Mouse (Mus musculus) liver, postnatal 0 days (tissue): ENCODE measurements around the gene Ampd3. TPM values are rescaled to one million over a fixed set of nuclear protein-coding genes. Genes with fewer than 3 reads are reported as not detected.

ENCODE experiments used
- ATAC-seq: fragments of 200-750 bp; cut with Nextera tagmentation; 2 replicates; pipeline ENCODE4 v1.8.0; 2017; ENCODE audit warnings: mild to moderate bottlenecking, moderate library complexity
- DNase-seq: peaks from one replicate; pipeline ENCODE4 v3.0.0-alpha.2; 2016
- H3K27ac ChIP-seq: fragments of 300-500 bp; sonication (generic); 2 replicates; pipeline ENCODE4 v1.5.1; 2014; ENCODE audit warnings: antibody characterized with exemption, moderate library complexity, mild to moderate bottlenecking, low read depth
- H3K27me3 ChIP-seq: fragments of 300-500 bp; sonication (generic); 2 replicates; pipeline ENCODE4 v1.6.1; 2014; ENCODE audit warnings: low read length, control low read depth, mixed read lengths; ENCODE audit not compliant: insufficient read depth
- H3K36me3 ChIP-seq: fragments of 300-500 bp; sonication (generic); replicated peaks from 2 replicates; pipeline ENCODE4 v1.6.1; 2014; ENCODE audit warnings: mild to moderate bottlenecking, control low read depth, low read length, moderate library complexity, mixed read lengths; ENCODE audit not compliant: insufficient read depth
- H3K4me1 ChIP-seq: fragments of 300-500 bp; sonication (generic); 2 replicates; pipeline ENCODE4 v1.6.1; 2014; ENCODE audit warnings: antibody characterized with exemption, mild to moderate bottlenecking, control low read depth; ENCODE audit not compliant: insufficient read depth
- H3K4me2 ChIP-seq: fragments of 300-500 bp; sonication (generic); 2 replicates; pipeline ENCODE4 v1.6.1; 2014; ENCODE audit warnings: low read depth, mild to moderate bottlenecking, low read length, moderate library complexity, mixed read lengths
- H3K4me3 ChIP-seq: fragments of 300-500 bp; sonication (generic); 2 replicates; pipeline ENCODE4 v1.5.1; 2014; ENCODE audit warnings: low read depth, low read length
- H3K9ac ChIP-seq: fragments of 300-500 bp; sonication (generic); replicated peaks from 2 replicates; pipeline ENCODE4 v1.6.1; 2014; ENCODE audit warnings: mild to moderate bottlenecking, moderate library complexity
- H3K9me3 ChIP-seq: fragments of 300-500 bp; sonication (generic); 2 replicates; pipeline ENCODE4 v1.6.1; 2016; ENCODE audit warnings: mild to moderate bottlenecking, control low read depth, low read length, mixed read lengths
- CTCF ChIP-seq: sonication (generic); IDR thresholded peaks from 2 replicates; pipeline ENCODE4 v1.5.1; 2016; ENCODE audit warnings: antibody characterized with exemption, low read depth
- EP300 ChIP-seq: IDR thresholded peaks from 2 replicates; pipeline ENCODE4 v1.6.1; 2016; ENCODE audit warnings: antibody characterized with exemption, low read depth, mild to moderate bottlenecking
- WGBS: fragments of 180-500 bp; shearing (Covaris S2); extraction: QIAGEN DNeasy Blood & Tissue Kit; methylation state at CpG from one replicate; pipeline ENCODE4 v1.1.7; 2014; ENCODE audit not compliant: insufficient replicate concordance; 5-methylcytosine and 5-hydroxymethylcytosine counted together
- polyA plus RNA-seq: library from polyadenylated mRNA; unstranded; fragments of >200 nt; fragmentation: Nextera tagmentation; extraction: Ambion mirVana; gene quantifications from 2 replicates; pipeline ENCODE4 v1.2.1, GENCODE M21; 2015

The Ampd3 gene
- polyA plus RNA-seq, 1 experiment from 2014 or later, result 16.6 TPM

DNA sequence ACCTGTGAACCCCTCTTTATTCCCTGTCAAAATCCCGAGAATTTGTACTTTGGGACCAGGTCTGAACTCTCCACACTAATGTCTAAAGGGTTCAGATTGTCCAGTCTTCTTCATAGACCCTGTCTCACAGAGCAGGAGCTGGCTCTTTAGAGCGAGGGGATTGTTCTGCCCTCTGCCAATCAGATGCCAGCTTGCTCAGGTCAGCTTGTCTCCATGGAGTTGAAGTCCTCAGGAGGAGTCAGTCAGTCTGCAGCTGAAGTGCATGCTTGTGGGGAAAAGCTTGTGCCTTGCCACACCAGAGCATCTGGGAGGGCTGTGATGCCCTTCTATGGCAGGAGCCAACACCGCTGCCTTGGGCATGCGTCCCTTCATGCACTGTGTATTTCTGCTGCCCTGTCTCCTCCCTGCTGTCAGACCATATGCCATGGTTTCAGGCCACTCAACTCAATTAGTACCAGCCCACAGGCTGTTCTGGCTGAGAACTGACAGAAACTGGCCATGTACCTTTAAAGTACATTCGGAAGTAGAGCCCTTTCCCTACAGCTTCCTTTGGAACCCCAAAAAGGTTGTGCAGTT is 5.3 kb upstream of the Ampd3 start:
- Histone ChIP-seq H3K4me1 (no peaks in the 10 kb centered on the region), H3K4me3 (no peak overlapping the region), H3K27ac (no peak overlapping the region), H3K36me3 (no peaks in the 10 kb centered on the region), H3K27me3 (no peaks in the 10 kb centered on the region), H3K9me3 (no peaks in the 10 kb centered on the region), H3K4me2 (no peak overlapping the region), H3K9ac (no peak overlapping the region)
- ATAC-seq, result no peak
- WGBS, result 79% methylated on average over 5 of the region's 5 CpGs
- TF ChIP-seq CTCF, result no peak
- no peak for DNase-seq

DNA sequence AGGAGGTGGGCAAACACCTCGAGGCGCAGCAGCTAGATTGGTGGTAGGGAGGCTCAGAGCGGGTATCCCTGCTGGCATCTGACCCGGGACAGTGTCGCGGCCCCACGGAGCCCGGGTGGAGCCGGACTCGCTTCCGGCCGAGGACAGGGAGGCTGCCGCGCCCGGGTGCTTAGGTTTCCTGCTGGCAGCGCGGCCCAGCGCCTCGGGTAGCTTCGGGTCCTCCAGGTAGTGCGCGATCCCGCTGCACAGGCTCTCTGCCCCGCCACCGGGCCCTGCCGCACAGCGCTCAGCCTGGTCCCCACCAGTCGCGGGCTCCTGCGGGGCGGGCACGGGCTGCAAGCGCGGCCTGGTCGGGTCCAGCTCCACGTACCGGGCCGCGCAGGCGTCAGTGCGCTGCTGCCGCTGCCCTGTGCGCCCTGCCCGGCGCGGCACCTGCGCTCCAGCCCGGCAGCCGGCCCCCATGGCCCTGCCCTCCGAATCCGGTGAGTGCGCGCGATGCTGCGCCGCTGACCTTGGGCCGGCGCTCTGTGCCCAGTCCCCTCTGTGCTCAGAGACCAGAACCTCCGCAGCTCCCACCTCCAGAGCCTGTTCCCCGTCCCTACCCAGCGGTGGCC is 552 bp downstream of the Ampd3 start:
- peaks cover 46% of the 10 kb centered on the region for H3K4me1 ChIP-seq
- H3K4me3 ChIP-seq, result peak overlapping the region; percentile 64
- no peak for TF ChIP-seq EP300
- TF ChIP-seq CTCF, result no peak
- no peaks in the 10 kb centered on the region for H3K36me3 ChIP-seq
- WGBS, result 5% methylated on average over 52 of the region's 61 CpGs
- H3K27ac ChIP-seq, result peak overlapping the region; percentile 72
- ATAC-seq, result peak; percentile 45
- H3K27me3 ChIP-seq, result no peaks in the 10 kb centered on the region; the same call in 1 of the 2 replicates
- H3K9me3 ChIP-seq, result no peaks in the 10 kb centered on the region
- peak; percentile 57 for DNase-seq
- H3K4me2 ChIP-seq, result peak overlapping the region; percentile 93
- peak overlapping the region; percentile 76 for H3K9ac ChIP-seq

DNA sequence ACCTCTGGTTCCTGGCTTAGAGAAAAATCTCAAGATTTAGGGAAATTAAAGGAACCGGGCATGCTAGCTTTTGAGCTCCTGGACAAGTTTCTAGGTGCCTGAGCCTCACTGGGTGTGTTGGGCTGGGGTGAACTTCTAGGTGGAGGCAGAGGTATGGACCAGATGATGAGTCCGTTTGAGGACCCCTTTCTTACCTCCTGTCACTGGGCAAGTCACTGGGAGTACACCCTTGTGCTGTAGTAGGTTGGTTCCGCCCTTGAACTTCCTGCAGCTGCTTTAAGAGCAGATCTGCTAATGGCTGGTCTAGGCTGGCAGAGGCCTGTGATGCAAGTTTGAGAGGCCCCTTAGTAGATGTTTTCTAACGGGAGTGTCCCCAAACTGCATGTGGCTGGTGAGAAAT is 1.1 kb downstream of the Ampd3 start:
- H3K27me3 ChIP-seq, result no peaks in the 10 kb centered on the region; the same call in 1 of the 2 replicates
- DNase-seq (peak; percentile 44), ATAC-seq (peak; percentile 37; the same call in 1 of the 2 replicates)
- H3K9me3 ChIP-seq, result no peaks in the 10 kb centered on the region
- peak overlapping the region; percentile 64 for H3K4me3 ChIP-seq
- TF ChIP-seq CTCF, result no peak
- no peaks in the 10 kb centered on the region for H3K36me3 ChIP-seq
- H3K27ac ChIP-seq, result peak overlapping the region; percentile 72
- H3K4me2 ChIP-seq, result peak overlapping the region; percentile 93
- WGBS, result 15% methylated on average over 4 of the region's 4 CpGs
- peaks cover 48% of the 10 kb centered on the region for H3K4me1 ChIP-seq
- peak overlapping the region; percentile 76 for H3K9ac ChIP-seq

DNA sequence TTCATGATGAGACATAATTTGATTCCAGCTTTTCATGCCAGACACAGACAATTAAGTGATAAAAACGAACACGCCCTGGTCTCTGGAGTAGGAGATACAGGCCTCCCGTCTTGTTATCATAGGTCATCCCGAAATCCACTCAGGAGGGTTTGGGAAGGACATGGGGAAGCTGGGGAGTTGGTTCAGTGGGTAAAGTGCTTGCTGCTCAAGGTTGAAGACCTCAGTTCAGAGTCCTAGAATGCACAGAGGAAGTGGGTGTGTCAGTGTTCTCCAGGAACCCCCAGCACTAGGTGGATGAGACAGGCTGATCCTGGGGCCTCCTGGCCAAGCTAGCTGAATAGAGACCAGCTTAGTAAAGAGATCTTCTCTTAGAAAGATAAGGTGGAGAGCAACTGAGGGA is 2.9 kb downstream of the Ampd3 start:
- Histone ChIP-seq H3K36me3 (no peaks in the 10 kb centered on the region), H3K27me3 (no peaks in the 10 kb centered on the region; the same call in 1 of the 2 replicates), H3K9ac (no peak overlapping the region), H3K27ac (peak overlapping the region; percentile 93), H3K4me3 (no peak overlapping the region), H3K4me2 (no peak overlapping the region), H3K4me1 (peaks cover 48% of the 10 kb centered on the region), H3K9me3 (no peaks in the 10 kb centered on the region)
- DNase-seq, result peak; percentile 18
- TF ChIP-seq EP300 (no peak), CTCF (no peak)
- 48% methylated on average over 4 of the region's 4 CpGs for WGBS
- ATAC-seq, result no peak

DNA sequence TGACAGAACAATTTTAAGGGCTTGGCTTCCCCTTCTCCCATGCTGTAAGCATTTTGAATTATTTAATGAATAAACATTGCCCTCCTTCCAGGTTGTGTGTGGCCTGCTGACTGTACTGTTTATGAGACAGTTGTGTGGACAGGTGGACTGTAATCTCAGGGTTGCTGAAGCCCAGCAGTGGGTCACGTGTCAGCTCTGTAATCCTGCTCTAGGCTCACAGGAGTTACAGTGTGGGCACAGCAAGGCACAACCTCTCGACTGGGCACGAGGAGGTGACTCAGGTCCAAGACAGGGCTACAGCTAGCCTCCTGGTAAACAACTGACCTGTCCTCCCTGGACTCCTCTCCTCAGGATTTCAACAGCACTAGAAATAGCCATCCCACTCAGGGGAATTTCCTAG is 4.3 kb downstream of the Ampd3 start:
- H3K4me1 ChIP-seq, result peaks cover 62% of the 10 kb centered on the region
- H3K36me3 ChIP-seq, result no peaks in the 10 kb centered on the region; the same call in 1 of the 2 replicates
- H3K4me3 ChIP-seq, result no peak overlapping the region
- DNase-seq (no peak), ATAC-seq (no peak)
- TF ChIP-seq EP300, result no peak
- TF ChIP-seq CTCF, result no peak
- peak overlapping the region; percentile 75 for H3K9ac ChIP-seq
- WGBS, result 71% methylated on average over 3 of the region's 3 CpGs
- no peaks in the 10 kb centered on the region; the same call in 1 of the 2 replicates for H3K27me3 ChIP-seq
- no peaks in the 10 kb centered on the region for H3K9me3 ChIP-seq
- peak overlapping the region; percentile 93 for H3K27ac ChIP-seq
- H3K4me2 ChIP-seq, result peak overlapping the region; percentile 72

DNA sequence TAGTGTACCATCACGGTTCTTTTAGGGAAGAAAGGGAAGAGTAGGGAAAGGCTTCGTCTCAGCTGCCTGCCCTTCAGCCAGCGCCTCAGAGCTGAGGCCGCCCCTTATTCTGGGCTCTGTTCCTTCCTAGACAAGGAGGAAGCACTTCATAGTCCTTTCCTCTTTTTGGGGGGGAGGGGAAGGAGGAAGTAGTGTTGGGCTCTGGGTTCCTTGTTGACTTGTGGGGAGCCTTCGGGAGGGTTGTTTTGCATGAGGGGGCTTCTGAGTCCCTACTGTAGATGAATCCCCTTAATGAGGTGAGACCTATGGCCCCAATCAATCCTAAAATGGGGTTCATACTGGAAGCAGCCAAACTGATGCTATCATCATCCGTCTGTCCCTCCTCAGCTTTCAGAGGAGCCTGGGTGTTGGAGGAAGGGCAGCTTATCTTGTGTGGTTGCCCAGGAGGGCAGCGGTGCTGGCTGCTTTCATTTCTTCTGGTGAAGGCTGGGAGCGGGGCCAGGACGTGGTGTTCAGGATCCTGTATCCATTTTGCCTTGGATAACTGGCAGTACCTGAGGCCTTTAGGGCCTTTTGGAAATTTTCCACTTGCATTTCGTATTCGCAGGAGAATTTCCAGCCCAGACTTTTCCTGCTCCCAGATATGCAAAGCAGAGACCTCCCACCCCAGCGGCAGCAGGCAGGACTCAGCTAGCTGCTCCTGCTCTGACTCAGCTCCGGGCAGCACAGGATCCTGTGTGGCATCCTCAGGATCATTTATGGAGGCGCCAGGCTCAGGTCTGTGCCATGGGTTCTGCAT is 5.4 kb downstream of the Ampd3 start:
- H3K36me3 ChIP-seq, result peaks cover 9% of the 10 kb centered on the region; the same call in 1 of the 2 replicates
- peak overlapping the region; percentile 93 for H3K27ac ChIP-seq
- TF ChIP-seq EP300 (peak; percentile 43; the same call in 1 of the 2 replicates), CTCF (no peak)
- peaks cover 68% of the 10 kb centered on the region for H3K4me1 ChIP-seq
- no peaks in the 10 kb centered on the region; the same call in 1 of the 2 replicates for H3K27me3 ChIP-seq
- H3K4me3 ChIP-seq, result peak overlapping the region; percentile 65
- ATAC-seq (peak; percentile 50), DNase-seq (peak; percentile 65)
- H3K9ac ChIP-seq, result peak overlapping the region; percentile 75
- H3K4me2 ChIP-seq, result peak overlapping the region; percentile 72
- WGBS, result 12% methylated on average over 14 of the region's 14 CpGs
- H3K9me3 ChIP-seq, result no peaks in the 10 kb centered on the region
